Mouse (Mus musculus): ENCODE data around the gene Eps8l3. TPM values are rescaled to one million over a fixed set of nuclear protein-coding genes. Genes with fewer than 3 reads are reported as not detected.

The Eps8l3 gene
- total RNA-seq (2014; rRNA removed; ENCODE audit: low replicate concordance) (not detected in 2 replicates), polyA plus RNA-seq (2015; fragmentation: Nextera tagmentation; extraction: Ambion mirVana) (not detected in 2 replicates)

DNA sequence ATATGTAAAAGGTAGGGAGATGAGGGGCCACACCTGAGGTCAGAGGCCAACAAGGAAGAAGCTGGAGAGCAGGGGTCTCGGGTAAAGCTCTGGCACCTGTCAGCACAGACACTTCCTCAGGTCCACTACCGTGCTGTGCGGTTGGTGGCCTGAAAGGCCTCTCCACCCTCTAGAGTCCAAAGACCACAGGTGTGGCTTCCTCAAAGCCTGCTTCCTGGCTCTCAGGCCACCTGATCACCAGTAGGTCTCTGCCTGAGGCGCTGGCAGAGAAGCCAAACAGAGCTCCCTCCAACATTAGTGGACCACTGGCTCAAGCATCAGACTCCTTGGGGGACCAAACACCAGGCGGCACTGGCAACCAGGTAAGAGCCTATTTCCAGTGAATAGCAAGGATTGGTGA lies at the start of gene Eps8l3:
Gene Eps8l3 (plus strand): TSS at position 225 of the 400 bp plus-strand sequence.
- Histone ChIP-seq H3K4me3 (ENCODE audit: low read depth, low read length) (no peak within 1 kb of the TSS), H3K27me3 (ENCODE audit: control insufficient read depth, insufficient read depth, low read length) (no peaks in the 10 kb centered on the region), H3K4me2 (ENCODE audit: low read depth, low read length) (no peak within 1 kb of the TSS), H3K9ac (replicated peaks; ENCODE audit: low read depth, low read length) (no peak within 1 kb of the TSS), H3K36me3 (replicated peaks; ENCODE audit: control insufficient read depth, insufficient read depth, low read length) (no peaks in the 10 kb centered on the region), H3K4me1 (ENCODE audit: control insufficient read depth, insufficient read depth) (no peaks in the 10 kb centered on the region), H3K9me3 (replicated peaks; ENCODE audit: control insufficient read depth, low read length) (no peaks in the 10 kb centered on the region), H3K27ac (ENCODE audit: low read depth) (no peak within 1 kb of the TSS)
- ATAC-seq (ENCODE audit: insufficient read depth, low read depth), result no peak
- TF ChIP-seq CTCF (IDR thresholded peaks at IDR 0.05; ENCODE audit: low read depth), result no peak
- TF ChIP-seq EP300 (IDR thresholded peaks at IDR 0.05; ENCODE audit: low read depth), result no peak
- 81% methylated on average over 5 of the region's 5 CpGs for WGBS
- no peak for DNase-seq (ENCODE audit: low spot score)

DNA sequence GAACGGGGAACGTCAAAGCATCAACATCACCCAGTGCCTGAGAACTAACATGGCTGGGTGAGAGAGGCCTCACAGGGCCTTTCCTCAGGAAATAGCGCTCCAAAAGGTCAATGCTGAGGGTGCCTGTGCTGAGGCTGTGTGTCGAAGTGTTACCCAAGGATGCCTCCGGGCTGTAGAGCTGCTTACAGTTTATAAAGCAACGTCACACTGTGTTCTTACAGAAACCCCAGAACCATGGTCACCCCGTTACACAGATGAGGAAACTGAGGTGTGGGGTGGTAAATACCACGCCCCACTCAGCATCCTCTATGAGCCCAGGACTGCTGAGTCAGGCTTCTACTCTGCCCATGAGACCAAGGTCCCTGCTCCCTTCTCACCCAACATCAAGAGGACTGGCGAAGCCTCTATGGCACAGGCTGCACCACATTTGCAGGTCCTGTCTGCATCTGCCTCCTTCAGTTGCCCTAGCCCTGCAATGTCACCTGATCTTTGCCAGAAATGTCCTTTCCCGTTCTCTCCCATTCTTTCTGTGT lies 49.1 kb upstream of the Eps8l3 start:
- Histone ChIP-seq H3K27ac (ENCODE audit: low read depth) (no peak overlapping the region), H3K4me1 (ENCODE audit: control insufficient read depth, insufficient read depth) (peaks cover 17% of the 10 kb centered on the region), H3K4me2 (ENCODE audit: low read depth, low read length) (no peak overlapping the region), H3K27me3 (ENCODE audit: control insufficient read depth, insufficient read depth, low read length) (no peaks in the 10 kb centered on the region), H3K9me3 (replicated peaks; ENCODE audit: control insufficient read depth, low read length) (no peaks in the 10 kb centered on the region), H3K9ac (replicated peaks; ENCODE audit: low read depth, low read length) (no peak overlapping the region), H3K4me3 (ENCODE audit: low read depth, low read length) (no peak overlapping the region), H3K36me3 (replicated peaks; ENCODE audit: control insufficient read depth, insufficient read depth, low read length) (no peaks in the 10 kb centered on the region)
- ATAC-seq (ENCODE audit: insufficient read depth, low read depth) (no peak), DNase-seq (ENCODE audit: low spot score) (no peak)
- WGBS, result 82% methylated on average over 10 of the region's 10 CpGs
- TF ChIP-seq EP300 (IDR thresholded peaks at IDR 0.05; ENCODE audit: low read depth) (no peak), CTCF (IDR thresholded peaks at IDR 0.05; ENCODE audit: low read depth) (no peak)

DNA sequence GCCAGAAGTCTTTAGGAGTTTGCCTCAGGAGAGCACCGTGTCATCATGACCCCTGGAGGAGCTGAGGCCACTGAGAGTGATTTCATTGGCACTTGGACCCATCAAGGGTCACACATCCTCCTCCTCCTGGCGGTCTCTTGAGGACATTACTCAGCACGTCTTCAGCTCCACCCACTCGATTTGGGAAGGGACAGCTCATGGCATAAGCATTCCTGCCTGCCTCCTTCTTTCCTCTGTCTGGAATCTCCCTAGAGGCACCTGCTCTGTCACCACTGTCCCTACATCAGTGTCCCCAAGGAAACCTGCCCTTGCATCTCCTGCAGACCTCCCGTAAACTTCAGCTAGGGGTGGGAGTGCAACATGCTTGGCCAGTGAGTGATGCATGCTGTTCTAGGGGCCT lies 48.5 kb upstream of the Eps8l3 start:
- no peak for ATAC-seq (ENCODE audit: insufficient read depth, low read depth)
- no peaks in the 10 kb centered on the region for H3K36me3 ChIP-seq (replicated peaks; ENCODE audit: control insufficient read depth, insufficient read depth, low read length)
- H3K27me3 ChIP-seq (ENCODE audit: control insufficient read depth, insufficient read depth, low read length), result no peaks in the 10 kb centered on the region
- no peaks in the 10 kb centered on the region for H3K9me3 ChIP-seq (replicated peaks; ENCODE audit: control insufficient read depth, low read length)
- no peak overlapping the region for H3K4me3 ChIP-seq (ENCODE audit: low read depth, low read length)
- TF ChIP-seq EP300 (IDR thresholded peaks at IDR 0.05; ENCODE audit: low read depth) (no peak), CTCF (IDR thresholded peaks at IDR 0.05; ENCODE audit: low read depth) (no peak)
- 40% methylated on average over 5 of the region's 5 CpGs for WGBS
- no peak overlapping the region for H3K4me2 ChIP-seq (ENCODE audit: low read depth, low read length)
- DNase-seq (ENCODE audit: low spot score), result no peak
- H3K27ac ChIP-seq (ENCODE audit: low read depth), result no peak overlapping the region
- no peak overlapping the region for H3K9ac ChIP-seq (replicated peaks; ENCODE audit: low read depth, low read length)
- H3K4me1 ChIP-seq (ENCODE audit: control insufficient read depth, insufficient read depth), result peaks cover 17% of the 10 kb centered on the region

DNA sequence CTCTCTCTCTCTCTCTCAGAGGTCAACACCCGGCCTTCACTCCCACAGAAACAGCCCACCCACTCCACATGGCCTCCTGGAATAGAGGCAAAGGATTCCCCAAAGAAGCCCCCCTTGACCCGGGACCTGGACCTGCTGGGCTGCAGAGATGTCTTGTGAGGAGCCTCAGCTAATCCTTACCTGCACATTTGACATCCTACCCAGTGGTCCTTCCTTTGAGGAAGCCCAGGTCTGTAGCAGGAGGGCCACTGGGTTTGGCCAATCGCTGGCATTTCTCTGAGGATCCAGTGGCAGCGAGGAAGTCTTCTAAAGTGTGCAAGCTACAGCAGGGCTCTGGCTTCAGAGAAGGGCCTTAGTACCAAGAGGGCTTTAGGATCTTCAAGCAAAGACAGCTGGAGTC lies 48.0 kb upstream of the Eps8l3 start:
- Histone ChIP-seq H3K36me3 (replicated peaks; ENCODE audit: control insufficient read depth, insufficient read depth, low read length) (no peaks in the 10 kb centered on the region), H3K27me3 (ENCODE audit: control insufficient read depth, insufficient read depth, low read length) (no peaks in the 10 kb centered on the region), H3K4me1 (ENCODE audit: control insufficient read depth, insufficient read depth) (peaks cover 17% of the 10 kb centered on the region), H3K4me2 (ENCODE audit: low read depth, low read length) (no peak overlapping the region), H3K9me3 (replicated peaks; ENCODE audit: control insufficient read depth, low read length) (no peaks in the 10 kb centered on the region), H3K9ac (replicated peaks; ENCODE audit: low read depth, low read length) (no peak overlapping the region), H3K27ac (ENCODE audit: low read depth) (no peak overlapping the region), H3K4me3 (ENCODE audit: low read depth, low read length) (no peak overlapping the region)
- no peak for DNase-seq (ENCODE audit: low spot score)
- no peak for ATAC-seq (ENCODE audit: insufficient read depth, low read depth)
- 81% methylated on average over 4 of the region's 4 CpGs for WGBS
- TF ChIP-seq EP300 (IDR thresholded peaks at IDR 0.05; ENCODE audit: low read depth) (no peak), CTCF (IDR thresholded peaks at IDR 0.05; ENCODE audit: low read depth) (no peak)

DNA sequence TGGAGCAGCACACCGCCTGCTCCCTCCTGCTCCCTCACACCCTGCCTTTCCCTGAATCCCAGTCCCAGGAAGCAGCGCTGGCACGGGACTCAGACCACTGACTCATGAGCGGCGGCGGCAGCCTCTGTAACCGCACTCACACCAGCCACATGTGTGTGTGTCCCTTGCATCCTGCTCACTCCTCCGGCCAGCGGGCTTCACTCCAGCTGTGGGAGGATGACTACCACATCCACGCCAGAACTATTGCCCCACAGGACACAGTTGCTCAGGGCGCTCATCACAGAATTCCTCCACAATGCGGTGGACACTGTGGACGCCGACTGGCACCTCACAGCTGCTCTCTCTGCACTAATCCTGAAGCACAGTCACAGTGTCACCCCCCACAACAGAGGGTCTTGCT lies 47.4 kb upstream of the Eps8l3 start:
- no peak overlapping the region for H3K4me2 ChIP-seq (ENCODE audit: low read depth, low read length)
- TF ChIP-seq EP300 (IDR thresholded peaks at IDR 0.05; ENCODE audit: low read depth) (no peak), CTCF (IDR thresholded peaks at IDR 0.05; ENCODE audit: low read depth) (no peak)
- peaks cover 17% of the 10 kb centered on the region for H3K4me1 ChIP-seq (ENCODE audit: control insufficient read depth, insufficient read depth)
- H3K36me3 ChIP-seq (replicated peaks; ENCODE audit: control insufficient read depth, insufficient read depth, low read length), result no peaks in the 10 kb centered on the region
- H3K9me3 ChIP-seq (replicated peaks; ENCODE audit: control insufficient read depth, low read length), result no peaks in the 10 kb centered on the region
- H3K9ac ChIP-seq (replicated peaks; ENCODE audit: low read depth, low read length), result no peak overlapping the region
- no peak overlapping the region for H3K4me3 ChIP-seq (ENCODE audit: low read depth, low read length)
- no peaks in the 10 kb centered on the region for H3K27me3 ChIP-seq (ENCODE audit: control insufficient read depth, insufficient read depth, low read length)
- H3K27ac ChIP-seq (ENCODE audit: low read depth), result no peak overlapping the region
- 55% methylated on average over 14 of the region's 14 CpGs for WGBS
- DNase-seq (ENCODE audit: low spot score) (no peak), ATAC-seq (ENCODE audit: insufficient read depth, low read depth) (no peak)

Data from heart, postnatal 0 days (tissue).